Mouse (Mus musculus) small intestine, adult 2 months (tissue): ENCODE results near the gene Mgme1. TPM values are rescaled to one million over a fixed set of nuclear protein-coding genes. Genes with fewer than 3 reads are reported as not detected.

Experiments
- H3K27ac ChIP-seq: fragments of 200-500 bp; 2 replicates; pipeline ENCODE4 v1.5.1; 2012; ENCODE audit warnings: low read depth, low read length, control low read depth, inconsistent platforms; ENCODE audit not compliant: insufficient read depth
- H3K27me3 ChIP-seq: fragments of 200-500 bp; 2 replicates; pipeline ENCODE4 v1.6.1; 2012; ENCODE audit warnings: mild to moderate bottlenecking, moderate library complexity, low read length, inconsistent platforms; ENCODE audit not compliant: control insufficient read depth, insufficient read depth
- H3K36me3 ChIP-seq: fragments of 200-500 bp; 2 replicates; pipeline ENCODE4 v1.6.1; 2012; ENCODE audit warnings: mild to moderate bottlenecking, low read length, control low read depth, inconsistent platforms; ENCODE audit not compliant: control insufficient read depth, insufficient read depth
- H3K4me1 ChIP-seq: fragments of 200-500 bp; 2 replicates; pipeline ENCODE4 v1.6.1; 2012; ENCODE audit warnings: low read length, inconsistent platforms, mixed read lengths; ENCODE audit not compliant: control insufficient read depth, insufficient read depth, insufficient read length
- H3K4me3 ChIP-seq: fragments of 200-500 bp; 2 replicates; pipeline ENCODE4 v1.5.1; 2012; ENCODE audit warnings: low read depth, mild to moderate bottlenecking, control low read depth, inconsistent platforms, low read length, moderate library complexity
- CTCF ChIP-seq: fragments of 200-500 bp; IDR thresholded peaks from 2 replicates; pipeline ENCODE4 v1.5.1; 2012; ENCODE audit warnings: low read depth, mild to moderate bottlenecking, control low read depth, inconsistent platforms, low read length, moderate library complexity, mixed read lengths; ENCODE audit not compliant: insufficient replicate concordance, insufficient read length; ENCODE audit errors: extremely low read depth
- POLR2A ChIP-seq: fragments of 200-500 bp; IDR thresholded peaks from 2 replicates; pipeline ENCODE4 v1.6.1; 2012; ENCODE audit warnings: low read depth, mild to moderate bottlenecking, control low read depth, inconsistent platforms, low read length, moderate library complexity
- WGBS: fragments of 180-500 bp; shearing (Covaris S2); methylation state at CpG from one replicate; pipeline ENCODE4 v1.1.7; 2018; 5-methylcytosine and 5-hydroxymethylcytosine counted together
- polyA plus RNA-seq: library from polyadenylated mRNA; depleted of rRNA; stranded (reverse); fragments of >200 nt; gene quantifications from 2 replicates; pipeline ENCODE4 v1.2.3, GENCODE M21; 2012

The Mgme1 gene
- polyA plus RNA-seq, 1 experiment: 1.9 TPM

DNA sequence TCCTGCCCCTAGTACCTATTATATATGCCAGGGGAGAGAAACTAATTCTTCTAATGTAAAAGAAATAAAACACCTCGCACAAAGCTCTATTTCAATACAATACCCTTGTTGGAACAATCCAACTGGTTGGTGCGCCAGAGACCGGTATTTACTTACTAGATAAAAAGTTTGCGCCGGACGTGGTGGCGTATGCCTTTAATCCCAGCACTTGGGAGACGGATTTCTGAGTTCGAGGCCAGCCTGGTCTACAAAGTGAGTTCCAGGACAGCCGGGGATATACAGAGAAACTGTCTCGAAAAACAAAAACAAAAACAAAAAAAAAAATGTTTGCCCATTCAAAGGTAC lies 1.2 kb upstream of the Mgme1 start:
- 1% methylated on average over 11 of the region's 11 CpGs for WGBS
- Histone ChIP-seq H3K27ac (0 out of 2 replicates have a peak overlapping the region, but pooled peaks have one; percentile 56), H3K4me1 (peaks cover 4% of the 10 kb centered on the region; the same call in 1 of the 2 replicates), H3K27me3 (no peaks in the 10 kb centered on the region), H3K4me3 (peak overlapping the region; percentile 58), H3K36me3 (no peaks in the 10 kb centered on the region)
- TF ChIP-seq CTCF (no peak), POLR2A (no peak)

DNA sequence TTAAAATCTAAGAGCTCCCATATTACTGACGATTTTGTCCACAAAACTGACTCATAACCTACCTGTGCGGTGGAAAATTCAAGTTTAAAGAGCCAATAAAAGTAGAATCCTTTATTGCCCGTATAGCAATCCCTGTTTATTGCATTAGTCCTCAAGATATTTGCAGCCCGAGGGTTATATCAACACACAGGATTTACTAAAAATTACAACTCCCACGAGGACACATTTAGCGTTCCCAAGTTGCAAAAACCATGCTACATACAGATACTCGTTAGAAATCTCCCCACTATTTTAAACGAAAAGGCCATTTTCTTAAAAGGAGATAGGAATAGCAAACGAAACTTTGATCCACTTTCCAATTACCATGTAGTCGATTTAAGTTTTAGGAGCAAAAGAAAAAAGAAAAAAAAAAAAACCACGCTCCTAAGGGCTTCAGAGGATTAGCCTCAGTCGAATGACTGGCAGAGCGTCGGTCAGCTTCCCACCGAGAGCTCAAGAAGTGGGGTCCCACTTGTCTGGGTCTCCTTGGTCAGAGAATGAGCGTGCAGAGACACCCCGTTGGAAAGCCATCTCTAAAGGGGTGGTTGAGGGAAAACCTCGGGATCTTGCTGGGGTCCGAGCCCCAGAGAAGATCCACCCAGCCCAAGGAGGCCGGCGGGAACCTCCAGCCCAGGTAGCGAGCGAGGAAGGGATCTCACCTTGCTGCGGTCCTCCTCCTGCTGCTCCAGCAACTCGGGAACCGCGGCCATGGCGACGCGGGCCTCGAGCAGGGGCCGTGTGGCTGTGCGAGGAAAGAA lies 586 bp upstream of the Mgme1 start:
- peak; percentile 7; the same call in 1 of the 2 replicates for TF ChIP-seq POLR2A
- TF ChIP-seq CTCF: no peak
- Histone ChIP-seq H3K4me3 (peak overlapping the region; percentile 89), H3K36me3 (no peaks in the 10 kb centered on the region), H3K4me1 (peaks cover 7% of the 10 kb centered on the region; the same call in 1 of the 2 replicates), H3K27ac (peak overlapping the region; percentile 89), H3K27me3 (no peaks in the 10 kb centered on the region)
- WGBS: under 1% methylated on average over 33 of the region's 33 CpGs

- Histone ChIP-seq H3K4me1 (peaks cover 6% of the 10 kb centered on the region; the same call in 1 of the 2 replicates), H3K36me3 (no peaks in the 10 kb centered on the region), H3K27me3 (no peaks in the 10 kb centered on the region), H3K27ac (no peak overlapping the region), H3K4me3 (no peak overlapping the region)
- TF ChIP-seq CTCF (no peak), POLR2A (no peak)
- 85% methylated on average over 12 of the region's 12 CpGs for WGBS
Measured at GRCm38 (mm10) chr2:144272088-144272487, 1.6 kb downstream of the Mgme1 start.

- Histone ChIP-seq H3K4me1 (peaks cover 6% of the 10 kb centered on the region; the same call in 1 of the 2 replicates), H3K27me3 (no peaks in the 10 kb centered on the region), H3K36me3 (peaks cover 9% of the 10 kb centered on the region), H3K27ac (no peak overlapping the region), H3K4me3 (no peak overlapping the region)
- TF ChIP-seq CTCF (no peak), POLR2A (no peak)
- 29% methylated on average over 8 of the region's 8 CpGs for WGBS
Measured at GRCm38 (mm10) chr2:144274741-144275140, 4.3 kb downstream of the Mgme1 start.

GRCm38 (mm10) chr2:144276885-144277284 lies 6.4 kb downstream of the Mgme1 start:
- TF ChIP-seq CTCF (no peak), POLR2A (no peak)
- no peak overlapping the region for H3K4me3 ChIP-seq
- 91% methylated on average over 3 of the region's 3 CpGs for WGBS

GRCm38 (mm10) chr2:144279742-144280141 lies 9.3 kb downstream of the Mgme1 start:
- 25% methylated on average over 5 of the region's 5 CpGs for WGBS
- Histone ChIP-seq H3K4me3 (no peak overlapping the region), H3K36me3 (peaks cover 10% of the 10 kb centered on the region), H3K4me1 (peaks cover 3% of the 10 kb centered on the region; the same call in 1 of the 2 replicates), H3K27ac (no peak overlapping the region), H3K27me3 (no peaks in the 10 kb centered on the region)
- TF ChIP-seq CTCF (no peak), POLR2A (no peak)

More at GRCm38 (mm10) chr2:144276885-144277284, 6.4 kb downstream of the Mgme1 start:
- Histone ChIP-seq H3K27ac (no peak overlapping the region), H3K4me1 (peaks cover 6% of the 10 kb centered on the region; the same call in 1 of the 2 replicates), H3K27me3 (no peaks in the 10 kb centered on the region), H3K36me3 (peaks cover 10% of the 10 kb centered on the region)

DNA sequence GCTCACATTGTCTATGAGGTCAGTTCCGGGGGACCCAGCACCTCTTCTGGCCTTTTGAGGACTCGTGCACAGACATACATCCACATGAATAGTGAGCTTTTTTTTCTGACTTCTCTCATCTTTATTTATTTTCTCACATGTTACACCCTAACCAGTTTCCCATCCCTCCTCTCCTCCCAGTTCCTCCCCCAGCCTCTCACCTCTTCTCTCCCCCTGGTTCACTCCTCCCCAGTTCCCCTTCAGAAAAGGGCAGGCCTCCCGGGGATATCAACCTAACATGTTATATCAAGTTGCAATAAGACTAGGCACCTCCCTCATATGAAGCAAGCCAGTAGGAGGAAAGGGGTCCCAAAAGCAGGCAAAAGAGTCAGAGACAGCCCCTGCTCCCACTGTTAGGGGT lies 10.1 kb downstream of the Mgme1 start:
- Histone ChIP-seq H3K4me3 (no peak overlapping the region), H3K27me3 (no peaks in the 10 kb centered on the region), H3K36me3 (peaks cover 10% of the 10 kb centered on the region), H3K27ac (no peak overlapping the region), H3K4me1 (no peaks in the 10 kb centered on the region; the same call in 1 of the 2 replicates)
- TF ChIP-seq POLR2A (no peak), CTCF (no peak)
- WGBS: 79% methylated on average over 3 of the region's 3 CpGs
